Mouse (Mus musculus) layer of hippocampus, adult 18-20 months (tissue): ENCODE results near the gene Emc1. TPM values are rescaled to one million over a fixed set of nuclear protein-coding genes. Genes with fewer than 3 reads are reported as not detected.

Experiments
- DNase-seq, 2 experiments: peaks; one replicate each; pipeline ENCODE4 v3.0.0; 2022; ENCODE audit warnings: low spot score in 2 of 2
- long read RNA-seq: library from polyadenylated mRNA; stranded (forward); transcript quantifications from one replicate; pipeline ENCODE4 v2.0.0, GENCODE M21; 2021
- total RNA-seq, 2 experiments: library from RNA; stranded (reverse); gene quantifications; 2 replicates each; pipeline ENCODE4 v1.2.3; 2021

The Emc1 gene
- total RNA-seq, result 10 to 100 TPM; 87.2 to 93.6 TPM
- long read RNA-seq, full-length matches to known transcripts, result 172 of 191 reads
- long read RNA-seq, partial matches to known transcripts, result 16 of 191 reads
- long read RNA-seq, other reads (novel, unspliced or antisense), result 3 of 191 reads

DNA sequence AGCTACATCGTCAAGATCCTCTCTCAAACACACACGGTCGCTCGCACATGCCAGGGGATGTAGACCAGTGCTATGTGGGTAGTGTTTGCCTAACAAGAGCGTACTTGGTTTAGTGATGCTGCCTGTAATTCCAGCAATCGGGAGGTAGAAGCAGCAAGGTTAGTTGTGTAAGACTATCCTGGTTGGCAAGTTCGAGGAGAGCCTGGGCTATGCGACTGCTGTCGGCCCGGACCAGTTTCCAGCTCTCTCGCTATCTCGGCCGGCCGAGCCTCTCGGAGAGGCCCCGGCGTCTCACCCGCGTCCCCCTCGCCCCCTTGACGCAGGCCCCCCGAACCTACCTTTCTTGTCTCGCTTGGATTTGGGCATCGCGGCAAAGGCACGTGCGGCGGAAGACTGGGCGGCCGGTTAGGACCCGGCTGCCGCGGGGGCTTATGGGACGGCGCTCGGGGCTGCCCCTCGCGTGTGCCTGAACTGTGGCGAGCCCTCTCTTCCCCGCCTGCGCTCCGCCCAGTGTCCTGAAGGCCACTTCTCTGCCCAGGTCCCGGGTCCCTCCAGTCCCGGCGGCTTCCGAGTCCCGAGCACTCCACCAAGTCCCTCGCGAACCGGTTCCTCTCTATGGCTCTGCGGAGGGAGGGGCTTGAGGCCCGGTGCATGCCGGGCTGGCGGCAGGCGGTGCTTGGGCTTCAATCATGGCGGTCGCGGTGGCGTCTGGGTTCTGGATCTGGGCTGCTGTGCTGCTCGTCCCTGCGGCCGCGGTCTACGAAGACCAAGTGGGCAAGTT is at the start of gene Emc1, which contains the start of the genes Mrto4 and Ubr4:
Emc1 (plus strand) TSS at position 657 of the 781 bp plus-strand sequence.
Mrto4 (minus strand) TSS at position 646 of the 781 bp plus-strand sequence.
Ubr4 (plus strand) TSS at position 679 of the 781 bp plus-strand sequence.
- DNase-seq, result peak; percentile 82 to 89

DNA sequence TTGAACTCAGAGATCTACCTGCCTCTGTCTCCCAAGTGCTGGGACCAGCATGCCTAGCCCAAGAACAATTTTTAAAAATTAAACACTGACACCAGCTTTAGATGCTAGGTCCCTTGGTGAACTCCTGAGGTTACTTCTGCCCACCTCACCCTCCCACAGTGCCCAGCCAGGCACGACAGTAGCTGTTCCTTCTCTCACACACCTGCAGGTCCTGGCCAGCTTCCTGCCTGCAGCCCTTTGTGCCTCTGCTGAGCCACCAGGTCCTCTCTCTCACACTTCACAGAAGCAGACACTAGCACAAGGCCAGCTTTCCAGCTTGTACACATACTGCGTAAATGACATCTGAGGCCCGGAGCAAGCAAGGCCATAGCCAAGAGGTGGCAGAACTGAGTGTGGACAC is 46.9 kb upstream of the Emc1 start:
- DNase-seq, result no peak

GRCm38 (mm10) chr4:139307916-139308315 is 44.5 kb upstream of the Emc1 start:
- no peak for DNase-seq

- no peak for DNase-seq
Observed at GRCm38 (mm10) chr4:139309651-139310050, 42.7 kb upstream of the Emc1 start.

GRCm38 (mm10) chr4:139310171-139310898 is 42.1 kb upstream of the Emc1 start, which contains the start of the genes Pqlc2 and Akr7a5:
Pqlc2 (minus strand) TSS chr4:139310708.
Akr7a5 (plus strand) TSS chr4:139310744.
- peak; percentile 94 to 99 for DNase-seq

- DNase-seq, result no peak
Observed at GRCm38 (mm10) chr4:139310899-139311701, 41.3 kb upstream of the Emc1 start.

DNA sequence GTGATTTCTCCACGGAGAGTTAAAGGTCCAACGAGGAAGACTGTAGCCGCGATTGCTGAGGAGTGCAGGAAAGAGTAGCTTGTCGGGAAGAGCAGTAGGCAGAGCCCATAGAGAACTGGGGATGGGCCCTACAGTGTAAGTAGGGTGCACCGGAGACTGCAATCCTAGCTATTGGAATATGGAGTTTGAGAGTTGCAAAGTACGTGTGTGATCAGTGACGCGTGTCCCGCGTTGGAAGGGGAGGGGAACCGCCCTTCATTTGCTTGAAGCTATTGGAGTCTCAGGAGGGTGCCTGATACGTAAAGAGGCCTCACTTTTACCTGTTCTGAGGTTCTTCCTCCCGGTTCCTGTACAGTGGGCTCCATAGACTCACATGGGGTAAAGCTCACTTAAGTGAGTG is 40.7 kb upstream of the Emc1 start:
- no peak for DNase-seq

GRCm38 (mm10) chr4:139312632-139313031 is 39.8 kb upstream of the Emc1 start:
- no peak for DNase-seq

DNA sequence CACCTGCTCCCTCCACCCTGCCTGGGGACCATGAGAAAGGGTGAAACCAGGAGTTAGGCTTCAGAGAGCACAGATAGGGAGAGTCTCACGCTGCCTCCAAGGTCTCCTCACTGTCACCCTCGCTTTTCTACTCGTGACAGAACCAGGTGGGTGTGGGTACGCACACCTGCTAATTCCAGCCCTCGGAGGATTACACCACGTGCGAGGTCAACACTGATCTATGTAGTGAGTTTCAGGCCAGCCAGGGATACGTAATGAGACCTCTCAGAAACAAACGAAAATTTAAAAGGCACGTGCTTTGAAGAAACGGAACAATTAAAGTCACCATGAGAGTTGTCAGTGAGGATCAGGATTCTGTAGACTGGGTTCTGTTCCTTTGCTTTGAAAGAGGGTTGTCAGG is 33.9 kb upstream of the Emc1 start:
- no peak for DNase-seq

- no peak for DNase-seq
Observed at GRCm38 (mm10) chr4:139319740-139320139, 32.6 kb upstream of the Emc1 start.

DNA sequence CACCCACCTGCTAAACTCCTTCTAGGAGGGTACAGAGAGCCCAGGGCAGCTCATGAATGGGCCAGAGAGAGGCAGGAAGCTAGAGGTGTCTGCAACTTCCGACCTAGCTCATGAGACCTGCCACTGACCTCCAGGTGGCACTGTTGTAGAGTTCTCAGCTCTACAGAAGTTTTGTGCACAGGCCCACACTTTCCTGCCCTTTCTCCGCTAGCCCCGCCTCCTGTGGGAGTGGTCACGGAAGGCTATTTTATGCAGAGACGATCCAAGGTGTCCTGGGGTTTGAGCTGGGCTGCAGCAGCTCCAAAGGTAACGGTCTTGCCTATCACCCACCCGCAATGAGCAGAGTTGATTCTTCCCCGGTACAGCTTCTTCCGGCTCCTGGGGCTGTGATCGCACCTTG is 21.8 kb upstream of the Emc1 start:
- DNase-seq, result peak in 1 of 2 experiments; percentile 26

DNA sequence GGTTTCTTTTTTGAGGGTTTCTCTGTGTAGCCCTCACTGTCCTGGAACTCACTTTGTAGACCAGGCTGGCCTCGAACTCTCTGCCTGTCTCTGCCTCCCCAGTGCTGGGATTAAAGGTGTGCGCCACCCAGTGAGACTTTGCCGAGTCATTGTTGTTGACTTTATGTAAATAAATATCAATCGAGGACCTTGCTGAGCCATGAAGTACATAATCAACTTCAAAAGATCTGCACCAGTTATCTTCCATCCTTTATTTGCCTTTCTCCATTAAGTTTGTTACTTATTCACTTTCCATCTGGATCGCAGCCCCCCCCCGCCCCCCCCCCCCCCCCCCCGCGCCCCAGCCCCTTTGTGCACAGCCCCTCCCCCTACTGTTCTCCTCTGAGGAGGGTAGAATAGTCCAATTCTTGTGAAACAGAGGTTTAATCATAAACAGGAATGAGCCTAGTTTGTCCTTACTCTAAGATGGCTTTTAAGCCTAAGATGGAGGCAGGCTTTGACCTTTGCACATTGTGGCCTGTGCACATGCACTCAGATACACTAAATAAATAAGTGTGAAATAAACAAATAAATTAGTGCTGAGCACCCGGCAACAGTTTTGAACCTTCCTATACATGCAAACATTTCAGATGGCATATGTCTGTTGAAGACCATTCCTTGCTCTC is 17.6 kb upstream of the Emc1 start:
- no peak for DNase-seq

DNA sequence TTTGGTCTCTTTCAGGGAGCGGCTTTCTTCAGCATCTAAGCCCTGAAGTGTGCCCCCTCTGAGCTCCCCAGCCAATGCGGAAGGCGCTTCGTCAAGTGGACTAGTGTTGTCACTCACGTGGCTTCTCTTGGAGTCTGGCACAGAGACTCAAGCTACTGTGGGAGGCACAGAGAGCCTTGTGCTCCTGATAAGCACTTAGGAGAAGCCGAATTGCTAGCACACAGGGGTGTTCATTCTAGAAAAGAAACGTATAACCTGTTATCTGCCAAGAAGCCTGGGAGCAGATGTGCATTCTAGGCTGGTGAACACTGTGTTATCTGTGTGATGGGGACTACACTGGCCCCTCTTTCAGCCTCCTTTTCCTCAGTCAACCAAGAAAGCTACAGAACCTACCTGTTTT is 16.9 kb upstream of the Emc1 start:
- DNase-seq, result no peak

DNA sequence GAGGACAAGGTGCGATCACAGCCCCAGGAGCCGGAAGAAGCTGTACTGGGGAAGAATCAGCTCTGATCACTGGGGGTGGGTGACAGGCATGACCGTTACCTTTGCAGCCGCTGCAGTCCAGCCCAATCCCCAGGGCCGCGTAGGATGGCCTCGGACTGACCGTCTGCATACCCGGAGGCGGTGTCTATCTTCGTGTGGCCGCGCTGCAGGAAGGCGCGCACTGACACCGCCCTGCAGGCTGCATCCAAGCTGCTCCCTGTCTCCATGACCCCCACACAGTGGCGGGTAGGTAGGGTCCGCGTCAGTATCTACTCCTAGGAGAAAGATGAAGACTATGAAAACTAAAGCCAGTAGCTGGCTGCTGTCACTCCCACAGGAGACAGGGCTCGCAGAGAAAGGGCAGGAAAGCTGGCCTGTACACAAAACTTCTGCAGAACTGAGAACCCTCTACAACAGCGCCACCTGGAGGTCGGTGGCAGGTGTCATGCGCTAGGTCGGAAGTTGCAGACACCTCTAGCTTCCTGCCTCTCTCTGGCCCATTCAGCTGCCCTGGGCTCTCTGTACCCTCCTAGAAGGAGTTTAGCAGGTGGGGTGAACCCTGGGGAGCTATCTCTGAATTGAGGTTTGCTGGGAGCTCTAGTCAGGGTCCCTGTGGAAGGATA is 15.4 kb upstream of the Emc1 start:
- peak; percentile 16 to 61 for DNase-seq

- DNase-seq, result no peak
Observed at GRCm38 (mm10) chr4:139338145-139338544, 14.2 kb upstream of the Emc1 start.

DNA sequence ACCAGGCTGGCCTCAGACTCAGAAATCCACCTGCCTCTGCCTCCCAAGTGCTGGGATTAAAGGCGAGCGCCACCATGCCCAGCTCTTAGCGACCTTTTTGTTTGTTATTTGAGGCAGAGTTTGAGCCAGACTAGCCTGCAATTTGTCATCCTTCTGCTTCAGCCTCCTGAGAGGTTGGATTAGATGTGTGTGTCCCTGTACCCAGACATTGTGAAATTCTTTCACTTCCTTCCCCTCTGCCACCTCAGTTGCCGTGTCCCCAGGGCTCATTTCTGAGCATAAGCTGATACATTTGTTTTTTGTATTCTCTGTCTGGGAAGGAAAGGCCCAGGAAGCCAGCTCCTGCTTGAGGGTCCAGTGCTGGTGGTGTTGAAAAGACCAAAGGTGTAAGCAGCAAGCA is 11.6 kb upstream of the Emc1 start:
- DNase-seq, result no peak

DNA sequence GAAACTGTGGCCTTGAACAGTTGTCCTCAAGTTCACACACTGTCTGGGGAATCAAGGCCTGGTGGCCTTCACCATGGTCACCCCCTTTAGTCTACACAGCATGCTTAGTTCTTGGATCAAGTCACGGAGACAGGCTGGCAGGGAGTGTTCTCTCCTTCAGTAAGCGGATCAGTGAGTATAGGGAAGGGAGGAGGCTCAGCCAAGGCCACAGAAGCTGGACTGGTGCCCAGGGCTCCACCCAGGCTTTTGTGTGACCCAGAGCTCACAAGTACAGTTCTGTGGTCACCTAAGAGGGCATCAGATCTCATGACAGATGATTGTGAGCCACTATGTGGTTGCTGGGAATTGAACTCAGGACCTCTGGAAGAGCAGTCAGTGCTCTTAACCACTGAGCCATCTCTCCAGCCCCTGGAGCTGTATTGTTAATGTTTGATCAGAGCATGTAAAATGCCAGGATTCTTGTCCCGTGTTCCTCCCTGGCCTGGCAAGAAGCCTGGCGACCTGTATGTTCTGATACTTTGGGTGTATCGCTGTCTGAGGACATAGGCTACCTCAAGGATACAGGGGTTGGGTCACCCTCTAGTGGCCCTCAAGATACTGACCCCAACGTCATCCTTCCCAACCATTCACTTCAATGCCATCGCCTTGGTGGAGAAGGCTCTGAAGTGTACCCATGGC is 10.7 kb upstream of the Emc1 start:
- no peak for DNase-seq

- DNase-seq, result peak; percentile 10 to 56
Observed at GRCm38 (mm10) chr4:139343718-139344117, 8.7 kb upstream of the Emc1 start.

DNA sequence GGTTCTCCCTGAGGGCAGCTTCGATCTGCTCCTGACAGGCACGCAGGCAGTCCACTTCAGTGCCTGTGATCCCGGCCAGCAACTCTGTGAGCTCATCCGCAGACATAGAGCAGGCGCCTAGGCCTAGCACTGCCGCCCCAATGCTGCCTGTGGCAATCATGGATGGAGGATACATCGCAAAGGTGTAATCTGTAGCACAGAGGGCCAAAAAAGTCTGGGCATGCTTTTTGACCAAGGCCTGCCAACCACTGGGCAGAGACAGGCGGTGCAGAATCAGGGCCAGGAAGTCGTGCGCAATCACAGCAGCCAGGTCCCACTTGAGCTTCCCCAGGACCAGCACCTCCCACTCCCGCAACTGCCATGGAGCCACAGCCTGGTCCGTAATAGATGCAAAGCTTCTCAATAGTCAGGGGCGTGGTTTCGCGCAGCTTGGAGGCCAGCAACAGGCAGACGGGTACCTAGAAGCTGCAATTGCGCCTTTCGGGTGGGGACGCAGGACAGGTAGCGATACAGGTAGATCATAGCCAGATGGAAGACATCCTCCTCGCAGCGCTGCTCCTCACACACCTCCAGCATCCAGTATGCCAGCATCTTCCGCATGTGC is 6.9 kb upstream of the Emc1 start:
- no peak for DNase-seq
